Mouse (Mus musculus) stomach, postnatal 0 days (tissue): ENCODE measurements around the gene 4933407L21Rik. TPM values are rescaled to one million over a fixed set of nuclear protein-coding genes. Genes with fewer than 3 reads are reported as not detected.

Source experiments
- ATAC-seq: fragments of 200-750 bp; cut with Nextera tagmentation; 2 replicates; pipeline ENCODE4 v1.8.0; 2017; ENCODE audit not compliant: low FRiP score, low TSS enrichment
- DNase-seq: peaks from one replicate; pipeline ENCODE4 v3.0.0-alpha.2; 2016; ENCODE audit warnings: low spot score
- H3K27ac ChIP-seq: fragments of 300-500 bp; sonication (generic); replicated peaks from 2 replicates; pipeline ENCODE4 v1.5.1; 2014; ENCODE audit warnings: mild to moderate bottlenecking, control low read depth
- H3K27me3 ChIP-seq: fragments of 300-500 bp; sonication (generic); 2 replicates; pipeline ENCODE4 v1.6.1; 2014; ENCODE audit warnings: low read length; ENCODE audit not compliant: control insufficient read depth, insufficient read depth
- H3K36me3 ChIP-seq: fragments of 300-500 bp; sonication (generic); 2 replicates; pipeline ENCODE4 v1.6.1; 2014; ENCODE audit warnings: low read length, mixed read lengths; ENCODE audit not compliant: control insufficient read depth, insufficient read depth
- H3K4me1 ChIP-seq: fragments of 300-500 bp; sonication (generic); replicated peaks from 2 replicates; pipeline ENCODE4 v1.6.1; 2014; ENCODE audit warnings: antibody characterized with exemption; ENCODE audit not compliant: control insufficient read depth, insufficient read depth
- H3K4me2 ChIP-seq: fragments of 300-500 bp; sonication (generic); replicated peaks from 2 replicates; pipeline ENCODE4 v1.6.1; 2014; ENCODE audit warnings: low read depth, mild to moderate bottlenecking, control low read depth, moderate library complexity
- H3K4me3 ChIP-seq: fragments of 300-500 bp; sonication (generic); 2 replicates; pipeline ENCODE4 v1.5.1; 2014; ENCODE audit warnings: low read depth, low read length, control low read depth
- H3K9ac ChIP-seq: fragments of 300-500 bp; sonication (generic); 2 replicates; pipeline ENCODE4 v1.6.1; 2014; ENCODE audit warnings: mild to moderate bottlenecking, low read length, control low read depth, mixed read lengths
- H3K9me3 ChIP-seq: fragments of 300-500 bp; sonication (generic); 2 replicates; pipeline ENCODE4 v1.6.1; 2016; ENCODE audit warnings: low read length; ENCODE audit not compliant: control insufficient read depth
- CTCF ChIP-seq: IDR thresholded peaks from 2 replicates; pipeline ENCODE4 v1.5.1; 2016; ENCODE audit warnings: antibody characterized with exemption, low read depth, mild to moderate bottlenecking, moderate library complexity
- EP300 ChIP-seq: optimal IDR thresholded peaks from 2 replicates; pipeline ENCODE3; 2016; ENCODE audit warnings: antibody characterized with exemption
- WGBS: fragments of 180-500 bp; shearing (Covaris S2); extraction: QIAGEN DNeasy Blood & Tissue Kit; methylation state at CpG from one replicate; pipeline ENCODE4 v1.1.7; 2014; 5-methylcytosine and 5-hydroxymethylcytosine counted together
- polyA plus RNA-seq: library from polyadenylated mRNA; unstranded; fragments of >200 nt; fragmentation: Nextera tagmentation; extraction: Ambion mirVana; gene quantifications from 2 replicates; pipeline ENCODE4 v1.2.1, GENCODE M21; 2015

Gene 4933407L21Rik
- polyA plus RNA-seq, 1 experiment from 2014 or later, result 0.18 TPM

- peaks cover 3% of the 10 kb centered on the region; the same call in 1 of the 2 replicates for H3K9me3 ChIP-seq
- 81% methylated on average over 7 of the region's 7 CpGs for WGBS
- H3K4me2 ChIP-seq, result no peak overlapping the region
- no peak overlapping the region for H3K4me3 ChIP-seq
- DNase-seq (no peak), ATAC-seq (no peak)
- no peak overlapping the region for H3K9ac ChIP-seq
- no peaks in the 10 kb centered on the region for H3K27me3 ChIP-seq
- no peak for TF ChIP-seq EP300
- no peak for TF ChIP-seq CTCF
- H3K4me1 ChIP-seq, result no peaks in the 10 kb centered on the region
- H3K36me3 ChIP-seq, result no peaks in the 10 kb centered on the region
- no peak overlapping the region for H3K27ac ChIP-seq
These were observed 6.6 kb upstream of the 4933407L21Rik start for GRCm38 (mm10) chr1:85921725-85922124.

DNA sequence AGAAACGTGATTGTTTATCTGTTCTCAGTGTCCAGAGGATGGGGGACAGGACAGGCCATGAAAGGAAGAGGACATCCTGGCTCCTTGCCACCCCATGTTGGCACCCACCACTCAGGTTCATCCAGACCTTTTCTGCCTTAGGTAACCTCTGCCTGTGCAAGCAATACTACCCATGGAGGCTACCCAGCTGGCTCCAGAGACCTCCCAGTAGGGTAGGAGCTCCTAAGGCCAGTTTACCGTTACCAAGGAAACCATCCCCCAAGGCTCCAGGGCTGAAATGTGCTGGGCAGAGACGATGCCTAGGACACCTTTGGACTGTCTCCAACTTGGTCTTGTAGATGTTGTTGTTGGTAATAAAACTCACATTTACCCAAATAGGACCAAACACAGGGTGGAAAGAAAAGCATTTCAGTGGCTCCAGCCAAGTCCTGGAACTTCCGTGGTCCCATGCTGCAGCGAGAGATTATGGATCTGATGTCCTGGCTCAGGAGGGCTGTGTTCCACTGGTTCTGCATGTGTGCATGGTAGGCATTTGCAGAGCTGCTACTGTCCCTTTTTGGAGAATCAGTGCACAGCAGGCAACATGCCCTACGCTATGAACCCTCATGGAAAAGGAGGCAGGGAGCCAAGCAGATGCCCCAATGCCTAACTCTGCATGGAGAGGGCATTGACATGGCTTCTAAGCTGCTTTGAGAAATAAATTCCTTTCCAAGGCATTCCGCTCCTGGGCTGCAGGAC, 6.0 kb upstream of the 4933407L21Rik start:
- no peak for DNase-seq
- Histone ChIP-seq H3K4me2 (no peak overlapping the region), H3K27me3 (no peaks in the 10 kb centered on the region), H3K9ac (no peak overlapping the region), H3K4me3 (no peak overlapping the region), H3K9me3 (peaks cover 3% of the 10 kb centered on the region; the same call in 1 of the 2 replicates), H3K36me3 (no peaks in the 10 kb centered on the region), H3K4me1 (no peaks in the 10 kb centered on the region), H3K27ac (no peak overlapping the region)
- no peak for ATAC-seq
- 59% methylated on average over 7 of the region's 7 CpGs for WGBS
- no peak for TF ChIP-seq CTCF
- TF ChIP-seq EP300, result no peak

DNA sequence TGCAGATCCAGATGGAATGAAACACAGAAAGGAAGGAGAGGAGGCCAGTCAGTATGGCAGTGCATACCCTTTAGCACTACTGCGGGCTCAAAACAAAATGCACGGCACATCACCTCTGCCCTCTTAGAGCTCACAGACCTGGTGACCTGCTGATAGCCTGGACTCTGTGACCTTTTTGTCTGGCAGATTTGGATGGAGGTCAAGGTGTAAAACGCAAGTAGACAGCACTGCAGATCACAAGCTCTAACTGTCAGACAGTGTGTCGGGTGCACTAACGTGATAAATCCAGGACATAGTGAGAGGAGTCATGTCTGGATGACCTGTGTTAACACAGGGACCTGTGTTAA, 5.4 kb upstream of the 4933407L21Rik start:
- no peak for DNase-seq
- Histone ChIP-seq H3K27me3 (no peaks in the 10 kb centered on the region), H3K36me3 (no peaks in the 10 kb centered on the region), H3K27ac (no peak overlapping the region), H3K9me3 (peaks cover 3% of the 10 kb centered on the region; the same call in 1 of the 2 replicates), H3K4me1 (no peaks in the 10 kb centered on the region), H3K4me3 (no peak overlapping the region), H3K4me2 (no peak overlapping the region), H3K9ac (no peak overlapping the region)
- 66% methylated on average over 5 of the region's 5 CpGs for WGBS
- no peak for ATAC-seq
- TF ChIP-seq EP300 (no peak), CTCF (no peak)

DNA sequence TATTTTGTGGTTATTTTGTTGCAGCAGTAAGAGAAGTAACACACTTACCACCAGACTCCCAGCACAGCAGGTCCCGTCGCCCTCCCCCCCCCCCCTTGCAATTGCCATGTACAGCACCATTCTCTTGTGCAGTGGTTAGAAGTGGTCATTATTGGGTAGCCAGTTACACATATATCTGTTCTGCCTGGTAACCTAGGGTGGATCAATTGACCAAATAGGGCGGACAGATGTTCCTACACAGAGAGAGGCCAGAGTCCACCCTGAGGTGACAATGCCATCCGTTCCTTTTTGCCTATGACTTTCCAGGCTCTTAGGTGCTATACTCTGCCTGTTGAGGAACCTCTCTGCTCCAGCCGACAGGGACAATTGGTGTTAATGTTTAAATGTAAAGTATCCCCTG, 3.1 kb upstream of the 4933407L21Rik start:
- no peak overlapping the region for H3K27ac ChIP-seq
- no peaks in the 10 kb centered on the region for H3K4me1 ChIP-seq
- no peak for TF ChIP-seq EP300
- TF ChIP-seq CTCF, result no peak
- no peaks in the 10 kb centered on the region for H3K36me3 ChIP-seq
- WGBS, result 82% methylated on average over 5 of the region's 5 CpGs
- H3K9me3 ChIP-seq, result peaks cover under 1% of the 10 kb centered on the region; the same call in 1 of the 2 replicates
- DNase-seq (no peak), ATAC-seq (no peak)
- no peak overlapping the region for H3K4me2 ChIP-seq
- H3K27me3 ChIP-seq, result no peaks in the 10 kb centered on the region
- no peak overlapping the region for H3K9ac ChIP-seq
- H3K4me3 ChIP-seq, result no peak overlapping the region

- DNase-seq (no peak), ATAC-seq (no peak)
- H3K4me3 ChIP-seq, result no peak overlapping the region
- no peaks in the 10 kb centered on the region for H3K36me3 ChIP-seq
- TF ChIP-seq EP300 (no peak), CTCF (no peak)
- WGBS, result 68% methylated on average over 4 of the region's 4 CpGs
- H3K27me3 ChIP-seq, result no peaks in the 10 kb centered on the region
- no peak overlapping the region for H3K4me2 ChIP-seq
- H3K27ac ChIP-seq, result 0 out of 2 replicates have a peak overlapping the region, but pooled peaks have one; percentile 13
- H3K4me1 ChIP-seq, result peaks cover 5% of the 10 kb centered on the region; the same call in 1 of the 2 replicates
- no peaks in the 10 kb centered on the region for H3K9me3 ChIP-seq
- no peak overlapping the region for H3K9ac ChIP-seq
These were observed 394 bp downstream of the 4933407L21Rik start for GRCm38 (mm10) chr1:85928688-85929065.

- no peak for ATAC-seq
These were observed 1.1 kb downstream of the 4933407L21Rik start for GRCm38 (mm10) chr1:85929406-85929805.

More at GRCm38 (mm10) chr1:85929406-85929805, 1.1 kb downstream of the 4933407L21Rik start:
- Histone ChIP-seq H3K36me3 (no peaks in the 10 kb centered on the region), H3K4me1 (peaks cover 5% of the 10 kb centered on the region; the same call in 1 of the 2 replicates), H3K4me3 (no peak overlapping the region), H3K4me2 (no peak overlapping the region), H3K9ac (no peak overlapping the region), H3K9me3 (no peaks in the 10 kb centered on the region), H3K27ac (no peak overlapping the region), H3K27me3 (no peaks in the 10 kb centered on the region)
- no peak for TF ChIP-seq CTCF
- no peak for TF ChIP-seq EP300
- 80% methylated on average over 6 of the region's 6 CpGs for WGBS
- no peak for DNase-seq
